Mouse (Mus musculus) bone marrow macrophage, adult 2 months (primary cell): ENCODE data around the gene Bag2.

Experiments
- CTCF ChIP-seq: IDR thresholded peaks from 2 replicates; pipeline ENCODE4 v1.5.1; 2012; ENCODE audit warnings: low read depth, mild to moderate bottlenecking, low read length, moderate library complexity
- POLR2A ChIP-seq: IDR thresholded peaks from 2 replicates; pipeline ENCODE4 v1.6.1; 2012; ENCODE audit warnings: mild to moderate bottlenecking, low read depth, low read length, borderline replicate concordance

DNA sequence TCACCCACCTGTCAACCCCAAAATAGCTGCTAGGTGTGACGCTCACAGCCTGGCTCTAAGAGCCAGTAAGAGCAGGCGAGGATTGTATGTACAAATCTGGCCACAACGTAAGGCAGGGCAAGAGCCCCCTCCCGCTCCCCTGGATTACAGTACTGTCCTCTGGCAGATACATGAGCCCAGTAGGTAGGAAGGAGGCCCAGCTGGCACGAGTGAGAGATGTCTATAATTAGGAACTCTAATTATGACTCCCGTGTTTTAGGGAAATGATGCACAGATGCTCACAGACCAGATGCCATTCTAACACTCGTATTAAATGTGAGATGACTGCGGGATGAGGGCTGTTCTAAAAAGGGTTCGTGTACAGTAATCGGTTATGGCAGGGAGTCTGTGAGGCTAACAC, 6.3 kb downstream of the Bag2 start:
- TF ChIP-seq CTCF (no peak), POLR2A (no peak)
